Mouse (Mus musculus) limb, embryonic 14.5 days (tissue): ENCODE measurements at regions not wholly inside any gene's neighbourhood (a gene's known extent, or its start where the extent isn't known, plus 50 kb on each side); places are given as distances from the start of the nearest gene placed in this dataset.

Experiments used
- ATAC-seq: fragments of 200-750 bp; cut with Nextera tagmentation; 2 replicates; pipeline ENCODE4 v1.8.0; 2017; ENCODE audit warnings: low read depth, moderate number of reproducible peaks, moderate TSS enrichment; ENCODE audit not compliant: low FRiP score
- DNase-seq: peaks from one replicate; pipeline ENCODE4 v3.0.0-alpha.2; 2015; ENCODE audit warnings: low spot score
- H3K27ac ChIP-seq: fragments of 300-500 bp; sonication (generic); replicated peaks from 2 replicates; pipeline ENCODE4 v1.5.1; 2014; ENCODE audit warnings: low read depth, mild to moderate bottlenecking, low read length, moderate library complexity, mixed read lengths
- H3K27me3 ChIP-seq: fragments of 300-500 bp; sonication (generic); 2 replicates; pipeline ENCODE4 v1.6.1; 2014; ENCODE audit warnings: low read length, mixed read lengths; ENCODE audit not compliant: control insufficient read depth, insufficient read depth
- H3K36me3 ChIP-seq: fragments of 300-500 bp; sonication (generic); 2 replicates; pipeline ENCODE4 v1.6.1; 2014; ENCODE audit warnings: mild to moderate bottlenecking, low read length, moderate library complexity, mixed read lengths; ENCODE audit not compliant: control insufficient read depth, insufficient read depth
- H3K4me1 ChIP-seq: fragments of 300-500 bp; sonication (generic); 2 replicates; pipeline ENCODE4 v1.6.1; 2014; ENCODE audit warnings: antibody characterized with exemption, low read length, mixed read lengths; ENCODE audit not compliant: control insufficient read depth, insufficient read depth
- H3K4me2 ChIP-seq: fragments of 300-500 bp; sonication (generic); replicated peaks from 2 replicates; pipeline ENCODE4 v1.6.1; 2014; ENCODE audit warnings: low read depth, mild to moderate bottlenecking, low read length, moderate library complexity; ENCODE audit not compliant: severe bottlenecking
- H3K4me3 ChIP-seq: fragments of 300-500 bp; sonication (generic); replicated peaks from 2 replicates; pipeline ENCODE4 v1.5.1; 2014; ENCODE audit warnings: low read length
- H3K9ac ChIP-seq: fragments of 300-500 bp; sonication (generic); 2 replicates; pipeline ENCODE4 v1.6.1; 2014; ENCODE audit warnings: mild to moderate bottlenecking, low read depth, low read length, moderate library complexity; ENCODE audit not compliant: severe bottlenecking
- H3K9me3 ChIP-seq: fragments of 300-500 bp; sonication (generic); 2 replicates; pipeline ENCODE4 v1.6.1; 2016; ENCODE audit warnings: low read length; ENCODE audit not compliant: control insufficient read depth
- POLR2A ChIP-seq: fragments of 200-500 bp; IDR thresholded peaks from 2 replicates; pipeline ENCODE4 v1.8.0; 2012; ENCODE audit warnings: inconsistent platforms, mild to moderate bottlenecking, moderate library complexity, borderline replicate concordance; ENCODE audit not compliant: insufficient read depth, insufficient read length; ENCODE audit errors: extremely low read depth
- WGBS: fragments of 180-500 bp; shearing (Covaris S2); extraction: QIAGEN DNeasy Blood & Tissue Kit; methylation state at CpG from one replicate; pipeline ENCODE4 v1.1.7; 2014; 5-methylcytosine and 5-hydroxymethylcytosine counted together

DNA sequence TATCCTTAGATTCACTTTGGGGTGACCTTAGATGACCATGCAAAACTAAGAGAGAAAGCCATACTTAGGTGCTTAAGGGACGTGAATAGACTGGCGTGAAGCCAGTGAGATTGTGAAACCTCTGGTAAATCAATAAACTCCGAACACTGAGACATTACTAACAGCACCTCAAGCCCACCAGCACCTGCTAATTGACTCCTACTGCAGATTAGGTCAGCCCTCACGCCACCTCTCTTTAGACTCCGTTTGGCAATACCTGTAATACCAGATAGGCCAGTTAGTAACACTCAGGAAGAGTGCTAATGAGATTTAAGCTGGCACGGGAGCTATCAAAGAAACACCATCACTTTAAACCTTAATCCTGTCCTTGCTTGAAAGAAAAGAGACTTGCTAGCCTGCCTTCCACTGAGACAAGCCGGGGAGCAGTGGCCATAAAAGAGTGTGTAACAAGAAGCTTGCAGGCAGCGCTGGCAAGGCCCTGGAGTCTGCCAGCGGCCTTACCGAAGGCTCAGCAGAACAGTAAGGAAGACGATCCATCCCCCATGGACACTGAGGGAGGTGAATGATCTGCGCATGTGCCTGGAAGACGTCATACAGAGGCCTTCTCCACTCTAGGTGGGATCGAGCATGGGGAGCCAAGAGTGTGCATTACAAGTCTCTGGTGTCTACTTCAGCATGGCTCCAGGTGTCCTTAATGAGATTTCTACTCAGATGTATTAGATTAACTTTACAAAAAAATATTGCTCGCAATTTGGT lies 124.0 kb upstream of the Dyrk2 start:
- DNase-seq (peak; percentile 34), ATAC-seq (peak; percentile 82)
- Histone ChIP-seq H3K27ac (no peak overlapping the region), H3K4me3 (no peak overlapping the region), H3K4me1 (peaks cover 11% of the 10 kb centered on the region; the same call in 1 of the 2 replicates), H3K9me3 (no peaks in the 10 kb centered on the region), H3K36me3 (no peaks in the 10 kb centered on the region), H3K9ac (no peak overlapping the region), H3K27me3 (no peaks in the 10 kb centered on the region), H3K4me2 (peak overlapping the region; percentile 21)
- 22% methylated on average over 15 of the region's 15 CpGs for WGBS
- TF ChIP-seq POLR2A: no peak

DNA sequence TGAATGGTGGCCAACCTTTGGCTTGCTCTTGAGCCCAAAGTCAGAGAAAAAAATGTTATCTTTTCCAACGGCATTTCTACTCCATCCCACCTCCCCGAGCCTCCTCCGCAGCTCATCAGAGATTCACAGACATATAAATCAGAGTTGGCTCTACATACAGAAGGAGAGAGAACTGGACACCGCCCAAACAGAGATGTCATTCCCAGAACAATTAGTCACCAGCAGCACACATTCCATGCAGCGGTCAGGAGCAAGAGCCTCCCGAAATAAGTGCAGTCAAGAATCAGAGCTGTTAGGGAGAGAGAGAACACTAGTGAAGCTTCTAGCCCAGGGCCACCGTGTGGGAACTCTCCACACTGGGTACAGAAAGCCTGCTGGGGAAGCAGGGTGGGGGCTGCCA lies 121.2 kb upstream of the Dyrk2 start:
- Histone ChIP-seq H3K27me3 (no peaks in the 10 kb centered on the region), H3K4me1 (peaks cover 11% of the 10 kb centered on the region; the same call in 1 of the 2 replicates), H3K9me3 (no peaks in the 10 kb centered on the region), H3K4me3 (no peak overlapping the region), H3K27ac (no peak overlapping the region), H3K36me3 (no peaks in the 10 kb centered on the region), H3K4me2 (no peak overlapping the region), H3K9ac (no peak overlapping the region)
- ATAC-seq (no peak), DNase-seq (no peak)
- TF ChIP-seq POLR2A: no peak
- WGBS: 75% methylated on average over 7 of the region's 7 CpGs

DNA sequence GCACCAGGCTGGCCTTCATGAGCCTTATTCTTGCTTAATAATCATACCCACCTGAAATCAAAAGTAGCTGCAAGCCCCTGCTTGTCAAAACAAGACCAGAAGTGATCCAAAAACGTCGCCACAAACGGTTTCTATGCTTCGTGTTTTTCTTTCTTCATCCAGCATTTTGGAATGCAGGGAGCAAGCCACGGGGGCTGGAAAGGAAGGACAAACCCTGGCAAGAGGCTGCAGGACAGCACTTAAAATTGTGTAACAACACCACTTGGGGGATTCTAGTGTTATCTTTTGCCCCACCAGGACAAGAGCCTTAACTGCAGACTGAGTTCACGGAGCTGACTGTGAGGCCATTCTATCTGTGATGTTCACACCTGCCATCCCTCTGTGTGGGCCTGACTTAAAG lies 120.5 kb upstream of the Dyrk2 start:
- no peak overlapping the region for H3K4me3 ChIP-seq
- ATAC-seq (no peak), DNase-seq (no peak)
- no peaks in the 10 kb centered on the region for H3K36me3 ChIP-seq
- H3K9ac ChIP-seq: no peak overlapping the region
- peaks cover 11% of the 10 kb centered on the region; the same call in 1 of the 2 replicates for H3K4me1 ChIP-seq
- H3K9me3 ChIP-seq: no peaks in the 10 kb centered on the region
- H3K4me2 ChIP-seq: no peak overlapping the region
- H3K27me3 ChIP-seq: no peaks in the 10 kb centered on the region
- 81% methylated on average over 6 of the region's 6 CpGs for WGBS
- TF ChIP-seq POLR2A: no peak
- no peak overlapping the region for H3K27ac ChIP-seq

DNA sequence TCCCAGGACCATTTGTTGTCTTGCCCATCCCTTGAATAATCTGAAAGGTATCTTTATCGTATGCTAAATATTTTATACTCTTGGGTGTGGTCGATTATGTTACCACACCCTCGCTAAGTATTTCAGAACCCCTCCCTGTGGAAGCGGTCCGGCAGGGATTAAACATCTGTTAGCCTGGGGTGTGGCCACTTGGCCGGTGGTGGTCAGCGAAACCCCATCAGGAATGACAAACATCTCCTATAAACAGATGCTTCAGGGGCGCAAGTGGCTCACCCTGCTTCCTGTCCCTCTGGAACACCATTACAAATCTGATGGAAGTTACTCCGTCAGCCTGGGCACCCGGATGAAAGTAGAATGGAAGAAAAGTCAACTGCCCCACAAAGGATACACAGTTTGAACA lies 119.8 kb upstream of the Dyrk2 start:
- Histone ChIP-seq H3K9me3 (no peaks in the 10 kb centered on the region), H3K4me3 (no peak overlapping the region), H3K27ac (no peak overlapping the region), H3K27me3 (no peaks in the 10 kb centered on the region), H3K4me1 (peaks cover 11% of the 10 kb centered on the region; the same call in 1 of the 2 replicates), H3K4me2 (no peak overlapping the region), H3K36me3 (no peaks in the 10 kb centered on the region), H3K9ac (no peak overlapping the region)
- no peak for TF ChIP-seq POLR2A
- no peak for DNase-seq
- WGBS: 81% methylated on average over 10 of the region's 10 CpGs
- ATAC-seq: no peak

DNA sequence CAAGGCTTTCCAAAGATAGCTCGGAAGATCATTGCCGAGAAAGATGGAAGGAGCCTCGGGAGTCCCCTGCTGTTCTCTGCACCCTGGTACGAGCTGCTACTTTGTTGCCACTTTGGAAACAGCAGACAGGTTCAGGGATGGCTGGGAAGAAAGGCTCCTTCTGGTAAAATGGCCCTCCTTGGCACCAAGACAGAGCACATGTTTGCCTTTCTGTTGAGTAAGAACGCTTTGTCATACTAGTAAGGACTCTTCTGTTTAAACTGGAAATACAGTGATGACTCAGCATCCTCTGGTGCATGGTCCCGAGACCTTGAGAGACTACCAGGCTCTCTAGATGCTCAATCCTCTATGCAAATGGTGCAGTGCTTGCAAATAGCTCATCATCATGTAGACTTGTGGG lies 118.2 kb upstream of the Dyrk2 start:
- H3K4me2 ChIP-seq: no peak overlapping the region
- H3K9me3 ChIP-seq: no peaks in the 10 kb centered on the region
- H3K36me3 ChIP-seq: no peaks in the 10 kb centered on the region
- WGBS: 81% methylated on average over 6 of the region's 6 CpGs
- no peak overlapping the region for H3K27ac ChIP-seq
- DNase-seq (no peak), ATAC-seq (no peak)
- H3K4me3 ChIP-seq: no peak overlapping the region
- TF ChIP-seq POLR2A: no peak
- no peak overlapping the region for H3K9ac ChIP-seq
- no peaks in the 10 kb centered on the region for H3K27me3 ChIP-seq
- H3K4me1 ChIP-seq: no peaks in the 10 kb centered on the region
